Mouse (Mus musculus) intestine, embryonic 16.5 days (tissue): ENCODE data around the gene Abca13. TPM values are rescaled to one million over a fixed set of nuclear protein-coding genes. Genes with fewer than 3 reads are reported as not detected.
"Not testable (repeated sequence)": the region's sequence is repeated elsewhere in the genome, so short reads cannot be mapped to it uniquely, and the experiment has no call there.

Source experiments
- ATAC-seq: fragments of 200-750 bp; cut with Nextera tagmentation; 2 replicates; pipeline ENCODE4 v1.8.0; 2017; ENCODE audit warnings: moderate TSS enrichment, moderate library complexity
- H3K27ac ChIP-seq: fragments of 300-500 bp; sonication (generic); 2 replicates; pipeline ENCODE4 v1.5.1; 2014; ENCODE audit warnings: mild to moderate bottlenecking, low read length
- H3K27me3 ChIP-seq: fragments of 300-500 bp; sonication (generic); replicated peaks from 2 replicates; pipeline ENCODE4 v1.6.1; 2014; ENCODE audit warnings: low read length, control low read depth, mixed read lengths; ENCODE audit not compliant: control insufficient read depth, insufficient read depth
- H3K36me3 ChIP-seq: fragments of 300-500 bp; sonication (generic); 2 replicates; pipeline ENCODE4 v1.6.1; 2014; ENCODE audit warnings: low read length, control low read depth; ENCODE audit not compliant: control insufficient read depth, insufficient read depth
- H3K4me1 ChIP-seq: fragments of 300-500 bp; sonication (generic); 2 replicates; pipeline ENCODE4 v1.6.1; 2014; ENCODE audit warnings: low read length, control low read depth, mixed read lengths; ENCODE audit not compliant: control insufficient read depth, insufficient read depth
- H3K4me2 ChIP-seq: fragments of 300-500 bp; sonication (generic); 2 replicates; pipeline ENCODE4 v1.6.1; 2014; ENCODE audit warnings: low read depth, low read length, control low read depth
- H3K4me3 ChIP-seq: fragments of 300-500 bp; sonication (generic); 2 replicates; pipeline ENCODE4 v1.5.1; 2014; ENCODE audit warnings: mild to moderate bottlenecking, low read length
- H3K9ac ChIP-seq: fragments of 300-500 bp; sonication (generic); 2 replicates; pipeline ENCODE4 v1.6.1; 2014; ENCODE audit warnings: low read depth, low read length
- H3K9me3 ChIP-seq: fragments of 300-500 bp; sonication (generic); 2 replicates; pipeline ENCODE4 v1.6.1; 2016; ENCODE audit warnings: low read length, control low read depth; ENCODE audit not compliant: control insufficient read depth
- WGBS: fragments of 180-500 bp; shearing (Covaris S2); extraction: QIAGEN DNeasy Blood & Tissue Kit; methylation state at CpG from one replicate; pipeline ENCODE4 v1.1.7; 2014; 5-methylcytosine and 5-hydroxymethylcytosine counted together
- polyA plus RNA-seq: library from polyadenylated mRNA; unstranded; fragments of >200 nt; fragmentation: Nextera tagmentation; extraction: Ambion mirVana; gene quantifications from 2 replicates; pipeline ENCODE4 v1.2.1, GENCODE M21; 2015

The Abca13 gene
- polyA plus RNA-seq, 1 experiment from 2014 or later: 0.89 TPM

DNA sequence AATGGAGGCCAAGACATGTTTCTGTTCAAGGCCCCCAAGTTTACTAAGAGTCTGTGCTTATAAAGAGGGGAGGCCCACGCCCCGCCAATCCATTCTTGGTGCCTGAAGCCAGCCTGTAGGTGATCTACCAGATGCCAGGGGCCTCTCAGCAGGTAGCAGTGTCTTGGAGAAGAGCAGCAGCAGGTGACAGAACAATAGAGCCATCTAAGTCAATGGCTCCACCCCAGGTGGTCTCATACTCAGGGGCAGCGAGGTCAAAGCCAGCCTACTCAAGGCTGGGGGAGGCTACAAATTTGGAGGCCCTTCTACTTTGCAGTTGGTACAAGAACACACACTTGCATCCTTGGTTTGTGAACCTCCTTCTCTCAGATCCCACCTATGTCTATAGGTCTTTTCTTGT, 71.3 kb downstream of the Abca13 start:
- not testable (repeated sequence) for H3K9ac ChIP-seq, H3K9me3 ChIP-seq, H3K36me3 ChIP-seq, H3K4me1 ChIP-seq, ATAC-seq, H3K4me2 ChIP-seq, H3K27me3 ChIP-seq, H3K27ac ChIP-seq, H3K4me3 ChIP-seq
- WGBS: 65% methylated on average over 3 of the region's 3 CpGs

DNA sequence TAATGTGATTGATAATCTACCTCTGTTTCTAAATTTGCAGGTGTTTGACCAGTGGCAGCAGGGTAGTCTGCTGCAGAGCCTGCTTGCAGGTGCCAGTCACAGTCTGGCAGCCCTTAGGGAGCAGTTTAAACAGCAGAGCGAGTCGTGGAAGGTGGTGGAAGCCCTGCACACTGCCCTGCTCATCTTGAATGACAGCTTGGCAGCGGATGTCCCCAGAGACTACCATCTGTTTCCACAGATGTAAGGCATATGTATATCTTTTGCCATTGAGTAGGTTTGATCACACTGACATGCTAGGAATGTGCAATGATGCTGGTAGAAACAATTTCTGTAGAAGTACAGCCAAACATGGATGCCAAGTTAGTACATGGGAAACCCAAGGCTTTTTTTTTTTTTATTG, 77.3 kb downstream of the Abca13 start:
- Histone ChIP-seq H3K4me3 (no peak overlapping the region), H3K9ac (no peak overlapping the region), H3K4me2 (no peak overlapping the region), H3K4me1 (no peaks in the 10 kb centered on the region), H3K27me3 (no peaks in the 10 kb centered on the region), H3K27ac (no peak overlapping the region), H3K9me3 (no peaks in the 10 kb centered on the region), H3K36me3 (no peaks in the 10 kb centered on the region)
- no peak for ATAC-seq
- whole genome bisulfite sequencing: 85% methylated on average over 3 of the region's 3 CpGs

DNA sequence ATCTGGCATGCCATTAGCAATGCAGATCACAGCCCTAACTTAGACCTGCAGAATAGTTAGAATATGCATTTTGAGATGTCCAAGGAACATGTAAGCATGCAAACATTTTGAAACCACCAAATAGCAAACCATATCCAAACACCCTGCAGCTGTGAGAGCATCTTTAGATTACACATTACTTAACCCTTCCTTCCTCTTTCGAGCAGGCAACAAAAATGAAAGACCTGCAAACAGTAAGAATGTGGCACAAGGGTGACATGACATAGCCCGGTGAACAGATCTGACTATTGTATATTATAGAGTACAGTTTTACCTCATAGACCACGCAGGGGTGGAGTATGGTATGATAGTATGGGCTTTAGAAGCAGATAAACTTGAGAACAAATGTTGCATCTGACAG, 93.5 kb downstream of the Abca13 start:
- Histone ChIP-seq H3K4me3 (no peak overlapping the region), H3K4me2 (no peak overlapping the region), H3K9ac (no peak overlapping the region), H3K36me3 (no peaks in the 10 kb centered on the region), H3K27ac (no peak overlapping the region), H3K9me3 (no peaks in the 10 kb centered on the region), H3K4me1 (no peaks in the 10 kb centered on the region), H3K27me3 (no peaks in the 10 kb centered on the region)
- 76% methylated on average over 3 of the region's 3 CpGs for WGBS
- ATAC-seq: no peak

DNA sequence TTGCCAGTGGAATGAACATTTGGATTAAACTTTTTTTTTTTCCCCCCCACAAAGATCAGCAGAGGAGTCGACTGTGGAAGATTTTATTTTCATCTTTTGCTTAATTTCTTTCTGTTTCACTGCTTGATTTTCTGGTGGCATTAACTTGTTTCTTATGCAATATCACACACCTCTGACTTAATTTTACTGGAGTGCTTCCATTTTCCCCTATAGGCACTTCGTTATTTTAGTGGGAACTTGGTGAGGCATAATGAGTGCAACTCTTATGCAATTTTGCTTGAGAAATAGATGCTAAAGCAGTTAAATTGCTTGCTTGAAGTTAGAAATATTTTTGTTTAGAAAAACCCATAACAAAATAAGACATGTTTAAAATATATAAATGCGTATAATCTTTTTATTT, 94.0 kb downstream of the Abca13 start:
- no peak overlapping the region for H3K27ac ChIP-seq
- no peaks in the 10 kb centered on the region for H3K36me3 ChIP-seq
- no peak overlapping the region for H3K4me2 ChIP-seq
- no peaks in the 10 kb centered on the region for H3K4me1 ChIP-seq
- H3K9ac ChIP-seq: no peak overlapping the region
- WGBS: 87% methylated on average over 3 of the region's 3 CpGs
- H3K4me3 ChIP-seq: no peak overlapping the region
- no peaks in the 10 kb centered on the region for H3K9me3 ChIP-seq
- H3K27me3 ChIP-seq: no peaks in the 10 kb centered on the region
- ATAC-seq: no peak

DNA sequence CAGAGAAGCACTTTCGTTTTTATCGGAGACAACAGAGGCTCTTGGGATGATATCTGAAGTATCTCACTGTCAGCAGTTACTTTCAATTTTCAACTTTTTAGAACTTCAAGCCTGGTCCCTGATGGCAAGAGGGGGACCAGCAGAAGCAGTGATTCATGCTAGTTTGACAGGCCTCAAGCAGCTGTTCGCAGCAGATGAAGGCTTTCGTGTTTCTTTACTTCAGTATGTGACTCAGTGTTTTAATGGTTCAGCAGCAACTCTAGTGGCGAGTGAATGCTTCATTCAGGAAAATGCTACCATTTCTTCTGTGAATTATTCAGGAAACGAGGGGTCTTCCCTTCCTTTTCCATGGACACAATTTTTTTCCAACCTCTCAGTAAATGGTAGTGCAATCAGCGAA, 99.4 kb downstream of the Abca13 start:
- H3K27me3 ChIP-seq: no peaks in the 10 kb centered on the region
- no peak for ATAC-seq
- no peak overlapping the region for H3K9ac ChIP-seq
- no peak overlapping the region for H3K27ac ChIP-seq
- H3K36me3 ChIP-seq: no peaks in the 10 kb centered on the region
- WGBS: 65% methylated on average over 7 of the region's 7 CpGs
- no peaks in the 10 kb centered on the region for H3K4me1 ChIP-seq
- no peaks in the 10 kb centered on the region for H3K9me3 ChIP-seq
- no peak overlapping the region for H3K4me2 ChIP-seq
- H3K4me3 ChIP-seq: no peak overlapping the region

DNA sequence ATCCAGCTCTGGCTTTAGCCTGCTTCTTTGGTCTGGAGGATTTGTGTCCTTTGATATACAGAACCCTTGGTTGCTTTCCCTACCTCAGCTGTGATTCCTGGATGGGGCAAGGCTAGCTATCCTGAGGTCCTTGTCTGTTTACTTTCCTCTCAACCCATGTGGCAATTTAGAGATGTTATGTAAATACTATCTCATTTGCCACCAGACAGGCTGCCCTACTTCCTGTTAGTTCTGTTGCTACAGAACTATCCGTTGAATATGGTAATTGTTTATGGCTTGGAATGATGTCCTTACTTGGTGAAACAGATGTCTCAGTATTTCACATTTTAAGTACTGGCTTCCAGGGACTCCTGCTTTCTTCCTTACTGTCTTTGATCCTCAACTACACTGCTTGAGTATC, 107.9 kb downstream of the Abca13 start:
- Histone ChIP-seq H3K4me2 (no peak overlapping the region), H3K9me3 (no peaks in the 10 kb centered on the region), H3K4me1 (no peaks in the 10 kb centered on the region), H3K27ac (no peak overlapping the region), H3K9ac (no peak overlapping the region), H3K4me3 (no peak overlapping the region), H3K36me3 (no peaks in the 10 kb centered on the region), H3K27me3 (no peaks in the 10 kb centered on the region)
- 24% methylated on average over 1 of the region's 1 CpGs for WGBS
- ATAC-seq: no peak

DNA sequence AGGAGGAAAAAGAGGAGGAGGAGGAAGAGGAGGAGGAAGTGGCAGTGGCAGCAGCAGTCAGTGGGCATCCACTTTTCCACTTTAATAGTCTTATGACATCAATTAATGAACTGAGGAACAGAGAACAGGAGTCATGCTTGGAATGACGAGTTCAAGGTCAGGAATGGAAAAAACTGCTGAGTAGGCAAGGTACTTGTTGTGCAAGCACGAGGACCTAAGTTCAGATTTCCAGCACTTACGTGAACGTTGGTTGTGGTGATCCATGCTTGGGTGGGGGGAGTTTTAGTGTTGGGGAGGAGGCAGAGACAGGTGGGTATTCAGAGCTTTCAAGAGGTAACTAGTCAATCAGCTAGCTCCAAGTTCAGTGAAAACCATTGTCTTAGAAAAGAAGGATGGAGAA, 113.7 kb downstream of the Abca13 start:
- Histone ChIP-seq H3K27ac (no peak overlapping the region), H3K9ac (no peak overlapping the region), H3K4me2 (no peak overlapping the region), H3K4me1 (no peaks in the 10 kb centered on the region), H3K9me3 (no peaks in the 10 kb centered on the region), H3K27me3 (no peaks in the 10 kb centered on the region), H3K36me3 (no peaks in the 10 kb centered on the region), H3K4me3 (no peak overlapping the region)
- ATAC-seq: no peak
- WGBS: 87% methylated on average over 4 of the region's 4 CpGs

DNA sequence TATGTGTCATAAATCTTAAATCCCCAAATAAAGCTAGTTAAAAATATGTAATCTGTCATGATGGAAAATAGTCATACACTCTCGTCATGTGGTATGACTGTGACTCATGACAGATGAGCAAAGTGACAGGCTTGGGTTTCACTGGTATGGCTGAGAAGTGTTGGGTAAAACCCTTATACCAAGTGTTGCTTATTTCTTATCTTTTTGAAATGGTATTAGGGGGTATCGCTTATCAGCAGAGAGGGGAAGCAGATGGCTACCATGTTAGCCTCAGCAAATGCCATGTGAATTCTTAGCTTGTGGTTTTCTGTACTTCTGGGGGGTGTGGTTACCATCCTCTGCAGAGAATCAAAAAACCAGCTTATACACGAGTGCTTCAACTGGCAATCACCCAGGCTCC, 124.8 kb downstream of the Abca13 start:
- Histone ChIP-seq H3K9ac (no peak overlapping the region), H3K9me3 (no peaks in the 10 kb centered on the region), H3K27ac (no peak overlapping the region), H3K4me1 (no peaks in the 10 kb centered on the region), H3K4me3 (no peak overlapping the region), H3K27me3 (no peaks in the 10 kb centered on the region; the same call in 1 of the 2 replicates), H3K36me3 (no peaks in the 10 kb centered on the region), H3K4me2 (no peak overlapping the region)
- ATAC-seq: no peak
- WGBS: 62% methylated on average over 3 of the region's 3 CpGs

DNA sequence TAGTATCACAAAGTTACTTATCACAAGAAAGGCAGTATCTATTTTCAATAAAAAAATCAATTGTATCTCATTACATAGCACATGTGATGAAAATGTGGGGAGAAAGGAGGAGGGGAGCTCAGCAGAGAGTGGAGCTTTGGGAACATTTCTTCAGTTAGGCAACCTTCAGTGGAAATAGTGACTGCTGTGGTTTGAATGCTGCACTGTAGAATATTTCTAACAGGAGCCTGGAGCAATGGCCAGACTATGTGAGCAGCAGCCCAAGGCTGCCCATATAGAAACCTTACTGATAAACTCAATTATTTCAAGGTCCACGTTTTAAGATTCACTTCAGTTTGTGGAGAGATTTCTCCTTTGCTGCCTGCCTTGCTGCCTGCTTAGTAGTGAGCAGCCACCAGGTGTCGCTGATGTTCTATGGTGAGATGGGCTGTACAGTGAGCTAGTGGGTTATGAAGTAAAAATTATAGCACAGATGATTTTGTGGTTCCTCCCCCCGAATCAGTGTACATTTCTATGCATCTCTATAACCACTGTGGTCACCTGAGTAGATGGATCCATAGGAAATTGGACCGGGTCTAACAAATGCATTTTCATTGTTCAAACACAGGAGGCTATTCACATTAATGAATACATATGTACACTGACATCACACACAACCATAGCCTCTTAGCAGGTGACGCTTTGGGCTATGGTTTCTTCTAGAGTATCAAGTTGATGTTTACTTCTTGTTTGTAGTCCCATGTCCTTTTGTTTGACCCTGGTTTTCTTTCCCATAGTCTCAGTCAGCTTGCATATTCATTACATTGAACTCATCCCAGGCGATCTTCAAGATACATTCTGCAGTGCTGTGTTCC, 125.6 kb downstream of the Abca13 start:
- Histone ChIP-seq H3K4me2 (no peak overlapping the region), H3K9me3 (no peaks in the 10 kb centered on the region), H3K4me3 (no peak overlapping the region), H3K9ac (no peak overlapping the region), H3K36me3 (no peaks in the 10 kb centered on the region), H3K27ac (no peak overlapping the region), H3K27me3 (no peaks in the 10 kb centered on the region; the same call in 1 of the 2 replicates), H3K4me1 (no peaks in the 10 kb centered on the region)
- ATAC-seq: peak; percentile 74; the same call in 1 of the 2 replicates
- 32% methylated on average over 6 of the region's 6 CpGs for WGBS

DNA sequence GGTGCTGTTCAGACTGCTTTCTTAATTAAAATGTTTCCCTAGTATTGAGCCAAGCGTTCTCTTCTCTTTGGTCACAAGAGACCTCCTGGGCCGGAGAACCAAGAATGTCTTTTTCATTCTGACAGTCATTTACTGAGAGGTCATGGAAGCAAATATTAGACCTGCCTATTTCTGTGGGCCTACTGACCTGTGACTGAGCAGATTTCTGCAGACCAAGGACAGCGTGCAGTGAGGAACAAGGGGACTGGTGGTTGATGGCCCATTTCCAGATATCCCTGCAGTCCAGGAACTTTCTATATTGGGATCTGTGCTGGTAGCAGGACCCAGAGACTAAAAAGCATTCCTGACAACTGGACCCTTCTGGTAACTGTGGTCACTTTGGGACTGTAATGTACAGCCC, 146.4 kb downstream of the Abca13 start:
- H3K4me1 ChIP-seq: no peaks in the 10 kb centered on the region
- no peak overlapping the region for H3K4me3 ChIP-seq
- no peaks in the 10 kb centered on the region for H3K9me3 ChIP-seq
- H3K36me3 ChIP-seq: no peaks in the 10 kb centered on the region
- H3K9ac ChIP-seq: no peak overlapping the region
- no peak overlapping the region for H3K27ac ChIP-seq
- H3K27me3 ChIP-seq: no peaks in the 10 kb centered on the region
- no peak for ATAC-seq
- no peak overlapping the region for H3K4me2 ChIP-seq
- 86% methylated on average over 3 of the region's 3 CpGs for WGBS
